Mouse (Mus musculus): ENCODE data around the gene Atg101.

- TF ChIP-seq CTCF (IDR thresholded peaks at IDR 0.05; ENCODE audit: low read depth) (no peak), EP300 (optimal IDR thresholded peaks at IDR 0.05) (peak; percentile 81)
Measured at GRCm38 (mm10) chr15:101336474-101337174, 52.6 kb downstream of the Atg101 start.
